Mouse (Mus musculus): ENCODE measurements around the gene Mapk11.

DNA sequence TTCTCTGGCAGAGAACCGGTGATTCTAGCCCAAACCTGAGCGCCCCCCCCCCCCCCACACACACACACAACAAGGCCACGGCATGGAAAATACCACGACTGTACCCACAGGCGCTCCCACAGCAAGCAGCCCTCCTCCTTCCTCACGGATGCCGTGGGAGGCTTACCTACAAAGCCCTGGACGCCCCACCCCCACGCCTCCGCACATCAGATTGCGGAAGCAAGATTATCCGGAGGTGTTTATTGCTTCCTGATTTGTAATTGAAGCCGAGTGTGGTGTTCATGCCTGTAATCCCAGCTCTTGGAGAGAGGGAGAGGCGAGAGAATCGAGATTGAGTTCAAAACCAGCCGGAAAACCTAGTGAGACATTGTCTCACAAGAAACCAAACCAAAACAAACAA lies 2.4 kb downstream of the Mapk11 start:
- TF ChIP-seq CTCF (IDR thresholded peaks at IDR 0.05; ENCODE audit: borderline replicate concordance, insufficient read depth, low read length) = no peak
- no peak for TF ChIP-seq POLR2A (IDR thresholded peaks at IDR 0.05; ENCODE audit: low read depth, low read length)
